Mouse (Mus musculus) thymus, adult 2 months (tissue): ENCODE results near the gene Aldh3b1.

ENCODE experiments used
- CTCF ChIP-seq: fragments of 200-500 bp; IDR thresholded peaks from 2 replicates; pipeline ENCODE4 v1.5.1; 2012; ENCODE audit warnings: mild to moderate bottlenecking, control low read depth, low read length, moderate library complexity, borderline replicate concordance; ENCODE audit not compliant: control insufficient read depth, poor library complexity, insufficient read depth; ENCODE audit errors: extremely low read depth
- POLR2A ChIP-seq: fragments of 200-500 bp; IDR thresholded peaks from 2 replicates; pipeline ENCODE4 v1.6.1; 2012; ENCODE audit warnings: mild to moderate bottlenecking, low read length, control low read depth, moderate library complexity; ENCODE audit not compliant: control insufficient read depth, poor library complexity, insufficient read depth; ENCODE audit errors: extremely low read depth

DNA sequence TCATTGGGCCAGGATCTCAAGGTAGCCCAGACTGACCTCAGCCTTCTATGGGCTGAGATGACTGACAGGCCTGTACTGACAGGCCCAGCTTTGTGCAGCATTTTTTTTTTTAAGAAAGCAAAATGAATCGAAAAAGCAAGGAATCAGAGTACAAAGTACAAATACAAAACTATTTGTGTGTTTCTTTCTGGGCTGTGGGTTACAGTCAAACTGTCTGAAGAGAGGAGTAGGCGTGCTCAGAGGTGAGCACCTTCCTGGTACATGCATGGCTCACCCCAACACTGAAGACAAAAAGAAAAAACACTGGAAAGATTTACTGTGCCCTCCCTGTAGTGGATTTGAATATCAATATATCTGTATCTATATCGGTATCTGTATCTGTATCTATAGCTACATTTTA, 18.2 kb upstream of the Aldh3b1 start:
- TF ChIP-seq CTCF (no peak), POLR2A (no peak)
